Mouse (Mus musculus): ENCODE measurements around the gene Setd1b.

Gene Setd1b

DNA sequence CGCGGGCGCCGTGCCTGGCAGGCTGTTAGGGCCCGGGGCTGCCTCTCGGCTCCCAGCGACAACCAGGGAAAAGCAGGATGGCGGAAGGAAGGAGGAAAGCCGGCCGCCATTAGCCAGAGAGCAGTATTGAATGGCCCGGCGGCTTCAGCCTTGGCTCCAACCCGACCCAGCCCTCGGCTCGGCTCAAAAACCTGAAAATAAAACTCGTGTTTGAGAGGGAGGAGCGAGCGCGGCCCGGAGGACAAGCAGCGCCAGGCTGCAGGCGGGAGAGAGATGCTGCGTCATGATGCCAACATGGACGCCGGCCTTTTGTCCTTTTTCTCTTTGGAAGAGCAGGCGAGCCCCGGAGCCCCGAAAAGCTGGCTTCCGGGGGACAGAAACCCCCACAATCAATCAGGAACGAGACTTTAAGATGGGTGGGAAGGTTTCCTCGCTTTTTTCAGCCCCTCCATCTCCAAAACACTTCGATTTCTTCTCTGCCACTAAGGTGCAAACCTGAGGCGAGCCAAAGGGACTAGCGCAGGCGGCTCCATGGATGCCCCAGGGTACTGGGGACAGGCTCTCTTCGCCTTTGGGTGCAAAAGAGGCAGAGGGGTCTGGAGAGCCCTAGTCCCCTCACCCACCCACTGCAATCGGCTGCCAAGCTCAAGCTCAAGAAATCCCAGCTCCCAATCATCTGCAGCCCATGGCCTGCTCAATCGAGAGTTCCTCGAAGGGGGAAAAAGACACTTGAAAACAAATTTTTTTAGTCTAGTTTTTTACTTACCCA lies 2.9 kb upstream of the Setd1b start:
- intact Hi-C loops (cut with DNase I), result no loop called here

DNA sequence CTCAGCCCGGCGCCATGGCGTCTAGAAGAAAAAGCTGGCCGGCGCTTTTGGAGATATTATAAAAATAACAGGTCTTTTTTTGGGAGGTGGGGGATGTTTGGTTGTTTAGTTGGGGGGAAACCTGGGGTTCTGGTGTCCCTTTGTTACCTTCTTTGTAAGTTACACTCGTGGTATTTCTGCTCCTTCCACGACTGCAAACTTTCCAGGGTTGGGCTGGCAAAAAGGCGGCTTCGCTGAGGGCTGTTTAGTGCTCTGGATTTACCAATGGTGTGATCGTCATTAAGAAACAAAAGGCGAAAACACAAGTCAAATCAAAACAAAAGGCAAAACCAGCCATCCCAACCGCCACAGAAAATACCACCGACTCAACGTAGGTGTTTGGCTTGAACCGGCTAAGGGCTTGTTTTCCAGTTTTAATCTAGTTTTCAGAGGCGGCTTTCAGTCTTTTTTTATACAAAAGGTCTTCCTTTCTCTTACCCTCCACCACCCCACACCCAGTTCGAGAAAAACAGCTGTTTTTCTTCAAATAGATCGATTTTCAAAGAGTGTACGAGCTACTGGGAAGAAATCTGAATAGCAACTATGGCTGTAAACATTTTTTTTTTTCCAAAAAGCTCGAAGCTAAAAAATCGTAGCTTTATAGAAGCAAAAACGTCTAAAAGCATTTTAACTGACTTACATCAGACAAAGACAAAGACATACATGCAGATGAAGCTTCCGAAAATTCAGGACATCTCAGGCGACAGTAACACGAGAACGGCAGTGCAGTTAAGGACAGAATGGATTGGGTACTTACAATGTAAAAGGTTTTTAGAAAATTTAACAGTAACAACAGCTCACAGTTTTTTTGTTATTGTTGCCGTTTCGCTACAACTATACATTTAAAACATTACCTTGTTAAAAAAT lies 2.0 kb upstream of the Setd1b start:
- intact Hi-C loops (cut with DNase I), result no loop called here

DNA sequence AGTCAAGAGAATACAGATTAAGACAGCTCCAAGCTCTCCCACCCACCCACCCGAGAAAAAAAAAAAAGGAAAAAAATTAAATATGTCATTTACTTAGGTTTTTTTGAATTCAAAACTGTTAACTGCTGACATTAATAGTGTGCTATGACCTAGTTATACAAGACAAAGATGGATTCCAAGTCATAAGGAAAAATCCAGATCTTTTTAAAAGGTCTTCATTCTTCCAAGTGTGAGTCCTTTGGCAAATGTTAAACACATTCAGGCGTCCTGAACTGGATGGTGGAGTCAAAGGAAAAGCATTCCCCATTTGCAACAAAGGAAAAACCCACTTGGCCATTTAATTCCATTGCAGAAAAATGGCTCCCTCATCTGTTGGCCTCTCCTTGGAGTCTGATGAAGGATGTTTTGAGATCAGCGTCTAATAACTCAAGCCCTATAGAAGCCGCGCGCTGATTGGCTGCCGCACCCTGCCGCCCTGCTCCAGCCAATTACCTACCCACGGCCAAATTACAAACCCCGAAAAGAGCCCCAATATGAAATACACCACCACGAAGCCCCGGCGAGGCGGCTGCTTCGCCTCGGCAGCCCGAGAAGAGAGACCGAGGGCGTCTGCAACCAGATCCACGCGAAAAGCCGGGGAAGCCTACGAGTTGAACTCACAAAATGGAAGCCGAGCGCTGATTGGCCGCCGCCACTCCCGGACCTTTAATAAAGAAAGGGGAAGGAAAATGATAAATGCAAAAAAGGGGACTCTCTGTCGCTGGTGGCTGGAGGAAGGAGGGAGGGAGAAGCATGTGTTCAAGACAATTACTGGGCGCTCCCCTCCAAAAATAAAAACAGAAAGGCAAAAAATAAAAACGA lies 1.1 kb upstream of the Setd1b start:
- intact Hi-C loops (cut with DNase I), result no loop called here

DNA sequence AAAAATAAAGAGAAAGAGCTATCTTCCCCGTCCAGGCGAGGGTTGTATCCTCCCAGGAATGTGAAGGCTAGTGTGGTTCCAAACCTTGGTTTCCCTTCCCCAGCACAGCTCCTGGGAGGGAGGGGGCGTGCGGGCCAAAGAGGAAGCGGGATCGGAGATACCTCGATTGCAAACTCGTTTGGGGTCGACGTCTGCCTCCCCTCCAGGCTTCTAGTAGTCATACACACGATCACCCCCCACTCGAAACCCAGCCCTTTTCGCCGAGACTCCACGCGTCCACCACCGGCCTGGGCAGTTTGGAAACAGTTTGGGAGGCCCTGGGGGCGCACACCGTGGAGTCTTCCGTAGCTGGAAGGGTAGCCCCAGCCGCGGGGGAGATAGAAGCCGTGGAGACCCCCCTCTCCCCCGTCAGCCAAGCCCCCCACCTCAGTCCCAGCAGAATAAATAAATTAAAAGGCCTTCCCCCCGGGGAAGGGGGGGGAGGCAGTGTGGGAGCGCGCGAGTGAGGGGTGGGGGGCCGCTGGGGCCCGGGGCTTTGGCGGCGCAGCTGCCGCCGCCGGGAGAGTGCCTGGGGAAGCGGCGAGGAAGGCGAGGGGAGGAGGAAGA lies 335 bp upstream of the Setd1b start:
- intact Hi-C loops (cut with DNase I), result no loop called here

DNA sequence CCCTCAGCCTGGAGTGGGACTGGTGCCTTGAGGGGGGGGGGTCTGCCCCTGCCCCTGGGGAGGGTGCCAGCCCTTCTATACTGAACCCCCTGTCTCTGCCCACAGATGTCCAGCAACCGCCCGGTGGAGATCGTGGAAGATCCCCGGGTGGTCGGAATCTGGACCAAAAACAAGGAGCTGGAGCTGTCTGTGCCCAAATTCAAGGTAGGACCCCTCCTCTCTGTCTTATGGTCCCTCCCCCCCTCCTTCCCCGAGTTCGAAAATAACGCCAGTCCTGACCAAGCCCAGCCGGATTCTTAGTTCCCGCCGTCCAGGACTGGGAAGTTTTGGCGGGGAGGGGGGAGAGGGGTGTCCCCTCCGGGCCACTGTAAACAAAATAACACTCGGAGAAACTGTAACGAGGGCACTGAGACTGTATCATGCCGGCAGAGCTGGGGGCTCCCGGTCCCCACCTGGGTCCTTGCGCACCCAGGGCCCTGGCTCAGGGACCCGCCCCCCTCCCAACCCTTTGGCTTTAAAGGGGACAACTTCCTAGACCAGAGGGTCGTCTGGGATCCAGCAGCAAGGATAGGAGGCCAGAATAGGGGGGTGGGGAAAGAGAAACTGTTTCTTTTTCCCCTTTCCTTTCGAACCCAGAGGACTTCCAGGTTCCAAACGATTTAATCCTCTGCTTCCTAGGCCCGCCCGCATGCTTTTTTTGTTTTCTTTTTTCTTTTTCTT lies 1.4 kb downstream of the Setd1b start:
- intact Hi-C loops (cut with DNase I), result no loop called here

DNA sequence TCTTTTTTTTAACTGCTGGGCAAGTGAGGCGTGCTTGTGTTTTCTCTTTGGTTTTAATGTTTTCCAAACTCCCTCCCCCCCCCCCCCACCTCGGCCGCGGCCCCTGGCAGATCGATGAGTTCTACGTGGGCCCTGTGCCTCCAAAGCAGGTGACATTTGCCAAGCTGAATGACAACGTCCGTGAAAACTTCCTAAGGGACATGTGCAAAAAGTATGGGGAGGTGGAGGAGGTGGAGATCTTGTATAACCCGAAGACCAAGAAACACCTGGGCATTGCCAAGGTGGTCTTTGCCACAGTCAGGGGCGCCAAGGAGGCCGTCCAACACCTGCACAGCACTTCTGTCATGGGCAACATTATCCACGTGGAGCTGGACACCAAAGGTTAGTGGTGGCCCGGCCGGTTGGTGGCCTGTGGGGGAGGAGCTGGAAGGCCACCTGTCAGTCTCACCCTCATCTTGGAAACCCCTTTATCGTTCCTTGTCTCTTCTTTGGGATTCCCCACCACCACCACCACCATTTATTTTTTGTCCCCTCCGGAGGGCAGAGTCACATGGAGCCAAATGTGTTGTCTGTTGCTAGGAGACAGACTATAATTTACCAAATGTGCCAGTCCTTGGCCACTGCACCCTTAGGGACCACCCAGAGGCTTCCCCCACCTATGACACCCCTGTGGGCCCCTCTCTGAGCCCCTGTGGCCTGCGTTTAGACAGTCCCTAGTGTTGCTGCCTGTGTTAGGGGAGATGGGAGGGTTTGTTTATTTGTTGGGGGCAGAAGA lies 2.2 kb downstream of the Setd1b start:
- intact Hi-C loops (cut with DNase I), result no loop called here

DNA sequence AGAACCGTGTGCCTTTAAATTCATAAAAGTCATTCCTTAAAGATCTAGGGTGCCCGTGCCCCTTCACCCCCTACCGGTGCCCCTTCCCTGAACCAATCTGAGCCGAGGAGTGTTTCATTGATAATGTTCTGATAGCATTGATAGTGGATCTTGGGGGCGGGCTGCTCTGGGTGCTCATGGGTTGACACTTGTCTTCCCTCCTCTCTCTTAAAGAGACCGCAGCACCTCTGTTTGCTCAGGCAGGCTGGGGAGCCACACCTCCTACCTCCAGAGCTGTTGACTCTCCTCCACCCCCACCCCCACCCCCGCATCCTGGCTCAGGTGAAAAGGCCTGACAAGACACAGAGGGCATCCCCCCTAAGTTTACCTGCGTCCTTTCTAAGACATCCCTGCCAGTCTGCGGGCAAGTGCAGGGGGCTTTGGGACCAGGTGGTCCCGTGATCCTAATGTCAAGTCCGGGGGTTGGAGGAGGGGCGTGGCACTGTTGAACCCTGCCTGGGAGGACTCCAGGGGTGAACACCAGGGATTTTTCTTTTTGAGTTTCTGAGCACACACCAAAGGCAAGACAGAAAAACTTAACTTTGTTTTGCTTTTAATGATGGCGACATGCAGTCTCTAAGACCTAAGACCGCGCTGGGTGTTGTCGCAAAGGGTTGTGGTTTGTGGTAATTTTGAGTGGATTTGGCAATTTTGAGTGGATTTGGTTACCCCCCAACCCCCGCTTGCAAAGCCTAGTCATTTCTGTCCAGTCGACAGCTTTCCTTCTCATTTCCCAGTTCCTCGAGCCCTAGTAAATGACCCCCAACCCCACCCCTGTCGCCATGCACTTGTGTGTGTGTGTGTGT lies 3.0 kb downstream of the Setd1b start:
- intact Hi-C loops (cut with DNase I), result no loop called here

DNA sequence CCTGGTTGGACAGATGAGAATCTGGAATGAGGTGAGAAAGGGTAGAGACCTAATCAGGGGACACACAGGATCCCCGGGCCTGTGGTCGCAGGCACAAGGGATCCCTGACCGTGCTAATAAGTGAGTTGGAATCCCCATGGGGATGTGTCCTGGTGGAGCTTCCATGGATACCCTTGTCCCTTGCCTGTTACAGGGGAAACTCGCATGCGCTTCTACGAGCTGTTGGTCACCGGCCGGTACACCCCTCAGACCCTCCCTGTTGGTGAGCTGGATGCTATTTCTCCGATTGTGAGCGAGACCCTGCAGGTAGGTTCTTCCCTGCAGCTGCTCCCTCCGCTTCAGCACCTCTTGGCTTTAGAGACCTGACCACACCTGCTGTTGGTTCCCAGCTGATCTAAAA lies 4.4 kb downstream of the Setd1b start:
- intact Hi-C loops (cut with DNase I), result no loop called here

DNA sequence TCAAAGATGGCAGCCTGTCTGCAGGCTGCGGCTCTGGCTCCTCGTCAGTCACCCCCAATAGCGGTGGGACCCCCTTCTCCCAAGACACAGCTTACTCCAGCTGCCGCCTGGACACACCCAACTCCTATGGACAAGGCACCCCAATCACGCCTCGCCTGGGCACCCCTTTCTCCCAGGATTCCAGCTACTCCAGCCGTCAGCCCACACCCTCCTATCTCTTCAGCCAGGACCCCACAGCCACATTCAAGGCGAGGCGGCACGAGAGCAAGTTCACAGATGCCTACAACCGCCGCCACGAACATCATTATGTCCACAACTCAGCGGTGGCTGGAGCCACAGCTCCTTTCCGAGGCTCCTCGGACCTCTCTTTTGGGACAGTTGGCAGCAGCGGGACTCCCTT lies 5.6 kb downstream of the Setd1b start:
- intact Hi-C loops (cut with DNase I), result no loop called here

DNA sequence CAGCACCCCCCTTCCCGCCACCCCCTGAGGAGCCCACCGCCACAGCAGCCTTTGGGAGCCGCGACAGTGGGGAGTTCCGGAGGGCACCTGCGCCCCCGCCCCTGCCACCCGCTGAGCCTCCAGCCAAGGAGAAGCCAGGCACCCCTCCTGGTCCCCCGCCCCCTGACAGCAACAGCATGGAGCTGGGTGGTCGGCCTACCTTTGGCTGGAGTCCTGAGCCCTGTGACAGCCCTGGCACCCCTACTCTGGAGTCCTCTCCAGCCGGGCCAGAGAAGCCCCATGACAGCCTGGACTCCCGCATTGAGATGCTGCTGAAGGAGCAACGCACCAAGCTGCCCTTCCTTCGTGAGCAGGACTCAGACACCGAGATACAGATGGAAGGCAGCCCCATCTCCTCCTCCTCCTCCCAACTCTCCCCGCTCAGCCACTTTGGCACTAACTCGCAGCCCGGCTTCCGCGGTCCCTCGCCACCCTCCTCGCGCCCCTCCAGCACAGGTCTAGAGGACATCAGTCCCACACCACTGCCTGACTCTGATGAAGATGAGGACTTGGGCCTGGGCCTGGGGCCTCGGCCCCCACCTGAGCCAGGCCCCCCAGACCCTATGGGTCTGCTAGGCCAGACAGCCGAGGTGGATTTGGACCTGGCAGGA lies 6.2 kb downstream of the Setd1b start:
- intact Hi-C loops (cut with DNase I), result loop anchor here (2.0 kb wide), 1 partner anchor 15 kb away; the partner anchor contains the start of gene Rhof

DNA sequence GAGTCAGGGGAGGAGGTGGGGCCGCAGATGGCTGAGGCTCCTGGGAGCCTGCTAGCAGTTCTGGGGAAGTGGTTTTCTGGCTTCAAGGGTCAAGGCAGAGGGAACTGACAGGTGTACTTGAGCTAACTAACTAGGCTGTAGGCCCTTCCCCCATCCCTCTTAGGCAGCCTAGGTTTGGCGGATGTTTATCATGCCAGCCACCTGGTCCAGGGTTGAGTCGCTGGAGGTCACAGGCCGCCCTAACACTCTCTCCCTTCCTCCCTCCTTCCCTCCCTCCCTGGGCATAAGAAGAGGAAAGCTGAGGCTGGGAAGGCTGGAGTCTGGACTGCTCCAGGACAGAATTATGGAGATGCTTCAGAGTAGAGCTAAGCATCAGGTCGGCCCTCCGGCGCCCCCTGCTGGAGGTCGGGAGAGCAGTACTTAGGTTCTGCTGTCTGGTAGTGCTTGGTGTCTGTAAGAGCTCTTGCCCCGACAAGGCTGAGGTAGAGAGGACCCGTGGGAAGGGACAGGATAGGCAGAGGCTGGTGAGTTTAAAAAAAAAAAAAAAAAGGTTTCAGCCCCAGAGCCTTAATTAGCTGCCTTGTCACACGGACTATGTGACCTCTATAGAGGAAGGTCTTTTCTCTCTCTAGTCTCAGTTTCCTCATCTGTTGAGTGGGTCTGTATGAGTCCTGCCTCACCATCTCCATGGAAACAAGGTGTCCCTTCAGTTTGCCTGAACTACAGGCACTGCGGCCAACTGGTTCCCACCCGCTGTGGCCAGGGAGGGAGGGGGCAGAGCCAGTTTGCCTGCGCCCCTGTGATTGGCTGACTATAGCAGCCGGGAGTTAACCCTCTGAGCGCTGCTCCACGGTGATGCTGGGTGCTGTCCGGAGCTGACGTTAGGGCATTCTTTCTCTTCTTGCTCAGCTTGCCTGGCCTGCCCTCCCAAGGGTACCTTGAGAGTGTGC lies 7.7 kb downstream of the Setd1b start:
- intact Hi-C loops (cut with DNase I), result loop anchor here (2.0 kb wide), 1 partner anchor 17 kb away; the partner anchor contains the start of gene Rhof

DNA sequence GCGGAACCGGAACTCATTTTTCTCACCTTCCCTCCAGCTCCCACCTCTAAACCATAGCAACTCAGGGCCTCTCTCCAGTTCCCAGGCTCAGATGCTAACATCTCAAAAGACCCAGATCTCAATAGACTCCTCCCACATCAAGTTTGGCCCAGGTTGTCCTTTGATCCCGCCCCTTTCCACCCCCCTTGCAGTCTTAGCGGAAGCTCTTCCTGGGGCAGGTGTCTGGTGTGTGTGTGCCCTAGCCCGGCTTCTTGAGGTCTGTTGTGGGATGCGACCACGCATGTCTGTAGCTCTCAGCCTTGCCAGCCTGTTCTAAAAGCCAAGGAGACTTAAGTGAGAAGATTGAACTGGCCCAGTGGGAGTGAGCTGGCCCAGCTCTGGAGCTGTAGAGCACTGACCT lies 8.6 kb downstream of the Setd1b start:
- intact Hi-C loops (cut with DNase I), result no loop called here

DNA sequence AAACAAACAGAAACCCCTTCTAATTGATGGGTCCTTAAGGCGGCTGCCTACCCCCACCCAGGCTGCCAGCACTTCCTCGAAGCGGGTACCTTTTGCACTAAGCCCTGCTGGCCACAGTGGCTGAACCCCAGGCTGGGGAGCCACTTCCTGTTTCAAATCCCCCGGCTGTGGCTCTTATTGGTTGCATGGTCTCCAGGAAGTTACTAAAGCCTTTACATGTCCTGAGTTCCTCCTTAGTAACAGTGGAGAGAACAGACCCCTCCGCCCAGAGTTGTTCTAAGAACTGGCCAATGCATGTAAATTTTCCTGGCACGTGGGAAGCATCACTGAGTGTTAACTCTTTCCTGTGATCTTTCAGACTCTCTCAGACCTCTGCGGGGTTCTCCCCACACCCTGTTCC lies 9.1 kb downstream of the Setd1b start:
- intact Hi-C loops (cut with DNase I), result no loop called here

DNA sequence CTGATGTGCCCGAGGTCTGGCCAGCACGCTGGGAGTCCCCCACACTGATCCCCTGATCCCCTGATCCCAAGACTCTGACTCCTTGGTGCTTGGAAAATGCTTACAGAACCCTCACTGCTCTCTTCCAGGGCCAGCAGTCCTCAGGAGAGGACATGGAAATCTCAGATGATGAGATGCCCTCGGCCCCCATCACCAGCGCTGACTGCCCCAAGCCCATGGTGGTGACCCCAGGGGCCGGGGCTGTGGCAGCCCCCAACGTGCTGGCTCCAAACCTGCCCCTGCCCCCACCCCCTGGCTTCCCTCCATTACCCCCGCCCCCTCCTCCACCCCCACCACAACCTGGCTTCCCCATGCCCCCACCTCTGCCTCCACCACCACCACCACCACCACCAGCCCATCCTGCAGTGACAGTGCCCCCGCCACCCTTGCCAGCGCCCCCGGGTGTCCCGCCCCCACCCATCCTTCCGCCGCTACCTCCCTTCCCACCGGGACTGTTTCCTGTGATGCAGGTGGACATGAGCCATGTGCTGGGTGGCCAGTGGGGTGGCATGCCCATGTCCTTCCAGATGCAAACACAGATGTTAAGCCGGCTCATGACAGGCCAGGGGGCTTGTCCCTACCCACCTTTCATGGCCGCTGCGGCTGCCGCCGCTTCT lies 9.8 kb downstream of the Setd1b start:
- intact Hi-C loops (cut with DNase I), result no loop called here

DNA sequence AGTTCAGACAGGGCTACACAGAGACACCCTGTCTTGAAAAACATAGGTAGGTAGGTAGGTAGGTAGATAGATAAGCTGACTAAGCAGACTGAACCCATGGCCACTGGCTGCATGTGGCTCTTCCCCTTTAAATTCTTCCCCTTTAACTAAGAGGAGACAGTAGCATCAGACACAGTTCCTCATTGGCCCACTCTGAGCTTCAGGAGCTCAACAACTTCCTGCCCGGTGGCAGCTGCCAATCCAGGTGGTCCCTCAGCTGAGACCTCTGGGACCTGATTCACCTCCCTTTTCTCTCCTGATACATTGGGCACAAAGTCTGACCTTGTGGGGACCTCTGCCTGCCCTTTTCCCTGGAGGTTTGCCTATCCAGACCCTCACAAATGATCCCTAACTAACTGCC lies 10.9 kb downstream of the Setd1b start:
- intact Hi-C loops (cut with DNase I), result no loop called here

DNA sequence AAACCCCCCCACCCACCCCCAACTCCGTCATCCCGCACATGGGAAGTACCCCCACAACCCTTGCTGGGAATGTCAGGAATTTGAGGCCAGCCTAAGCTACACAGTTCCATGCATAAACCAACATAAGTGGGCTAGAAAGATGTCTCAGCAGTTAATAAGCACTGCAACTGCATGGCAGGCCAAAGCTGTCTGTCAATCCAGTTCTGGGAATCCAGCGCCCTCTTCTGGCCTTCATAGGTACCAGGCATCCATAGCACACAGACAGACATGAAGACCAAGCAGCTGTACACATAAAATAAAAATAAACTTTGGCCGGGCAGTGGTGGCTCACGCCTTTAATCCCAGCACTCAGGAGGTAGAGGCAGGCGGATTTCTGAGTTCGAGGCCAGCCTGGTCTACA lies 13.4 kb downstream of the Setd1b start:
- intact Hi-C loops (cut with DNase I), result loop anchor here (5.0 kb wide), 1 partner anchor 33 kb away; no protein-coding TSS in a partner anchor

Data from adrenal gland (tissue).